Mouse (Mus musculus) small intestine, adult 2 months (tissue): ENCODE data around the gene Plekhg5. TPM values are rescaled to one million over a fixed set of nuclear protein-coding genes. Genes with fewer than 3 reads are reported as not detected.
"Not testable (repeated sequence)": the region's sequence is repeated elsewhere in the genome, so short reads cannot be mapped to it uniquely, and the experiment has no call there.

ENCODE experiments used
- H3K27ac ChIP-seq: fragments of 200-500 bp; 2 replicates; pipeline ENCODE4 v1.5.1; 2012; ENCODE audit warnings: low read depth, low read length, control low read depth, inconsistent platforms; ENCODE audit not compliant: insufficient read depth
- H3K27me3 ChIP-seq: fragments of 200-500 bp; 2 replicates; pipeline ENCODE4 v1.6.1; 2012; ENCODE audit warnings: mild to moderate bottlenecking, moderate library complexity, low read length, inconsistent platforms; ENCODE audit not compliant: control insufficient read depth, insufficient read depth
- H3K36me3 ChIP-seq: fragments of 200-500 bp; 2 replicates; pipeline ENCODE4 v1.6.1; 2012; ENCODE audit warnings: mild to moderate bottlenecking, low read length, control low read depth, inconsistent platforms; ENCODE audit not compliant: control insufficient read depth, insufficient read depth
- H3K4me1 ChIP-seq: fragments of 200-500 bp; 2 replicates; pipeline ENCODE4 v1.6.1; 2012; ENCODE audit warnings: low read length, inconsistent platforms, mixed read lengths; ENCODE audit not compliant: control insufficient read depth, insufficient read depth, insufficient read length
- H3K4me3 ChIP-seq: fragments of 200-500 bp; 2 replicates; pipeline ENCODE4 v1.5.1; 2012; ENCODE audit warnings: low read depth, mild to moderate bottlenecking, control low read depth, inconsistent platforms, low read length, moderate library complexity
- CTCF ChIP-seq: fragments of 200-500 bp; IDR thresholded peaks from 2 replicates; pipeline ENCODE4 v1.5.1; 2012; ENCODE audit warnings: low read depth, mild to moderate bottlenecking, control low read depth, inconsistent platforms, low read length, moderate library complexity, mixed read lengths; ENCODE audit not compliant: insufficient replicate concordance, insufficient read length; ENCODE audit errors: extremely low read depth
- POLR2A ChIP-seq: fragments of 200-500 bp; IDR thresholded peaks from 2 replicates; pipeline ENCODE4 v1.6.1; 2012; ENCODE audit warnings: low read depth, mild to moderate bottlenecking, control low read depth, inconsistent platforms, low read length, moderate library complexity
- WGBS: fragments of 180-500 bp; shearing (Covaris S2); methylation state at CpG from one replicate; pipeline ENCODE4 v1.1.7; 2018; 5-methylcytosine and 5-hydroxymethylcytosine counted together
- polyA plus RNA-seq: library from polyadenylated mRNA; depleted of rRNA; stranded (reverse); fragments of >200 nt; gene quantifications from 2 replicates; pipeline ENCODE4 v1.2.3, GENCODE M21; 2012

The Plekhg5 gene
- polyA plus RNA-seq, 1 experiment = 15.7 TPM

DNA sequence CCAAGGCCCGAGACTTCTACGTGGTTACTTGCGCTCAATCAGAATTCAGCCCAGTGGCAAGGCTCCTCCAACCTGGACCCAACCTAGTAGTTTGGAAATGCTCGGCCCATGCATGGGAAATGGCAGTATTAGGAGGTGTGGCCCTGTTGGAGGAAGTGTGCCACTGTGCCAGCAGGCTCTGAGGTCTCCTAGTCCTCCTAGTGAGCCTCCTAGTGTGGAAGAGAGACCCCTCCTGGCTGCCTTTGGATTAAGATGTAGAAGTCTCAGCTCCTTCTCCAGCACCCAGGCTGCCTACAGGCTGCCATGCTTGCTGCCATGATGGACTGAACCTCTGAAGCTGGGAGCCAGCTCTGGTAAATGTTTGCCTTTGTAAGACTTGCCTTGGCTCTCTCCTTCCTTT lies 42.3 kb upstream of the Plekhg5 start:
- WGBS = 72% methylated on average over 4 of the region's 4 CpGs

DNA sequence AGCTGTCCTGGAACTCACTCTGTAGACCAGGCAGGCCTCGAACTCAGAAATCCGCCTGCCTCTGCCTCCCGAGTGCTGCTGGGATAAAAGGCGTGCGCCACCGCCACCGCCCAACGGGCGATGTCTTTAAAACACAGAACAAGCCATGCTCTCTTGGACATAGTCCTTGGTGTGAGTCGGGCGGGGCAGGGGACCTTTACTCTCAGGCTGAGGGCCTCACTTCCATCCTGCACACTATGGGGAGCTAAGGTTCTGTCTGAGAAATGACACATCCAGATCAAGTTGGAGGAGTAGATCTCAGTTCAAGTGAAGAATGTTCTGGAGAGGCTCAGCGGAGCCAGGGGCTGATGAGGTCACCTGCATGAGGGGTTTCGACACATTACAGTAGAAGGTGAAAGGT lies 39.4 kb upstream of the Plekhg5 start:
- TF ChIP-seq POLR2A (no peak), CTCF (no peak)
- Histone ChIP-seq H3K4me1 (peaks cover 11% of the 10 kb centered on the region), H3K27ac (no peak overlapping the region), H3K4me3 (no peak overlapping the region), H3K36me3 (no peaks in the 10 kb centered on the region), H3K27me3 (no peaks in the 10 kb centered on the region)
- 64% methylated on average over 13 of the region's 13 CpGs for WGBS

More for the DNA sequence above, 42.3 kb upstream of the Plekhg5 start:
- Histone ChIP-seq H3K27ac (no peak overlapping the region), H3K4me1 (peaks cover 26% of the 10 kb centered on the region), H3K36me3 (no peaks in the 10 kb centered on the region; the same call in 1 of the 2 replicates), H3K4me3 (no peak overlapping the region), H3K27me3 (no peaks in the 10 kb centered on the region)
- no peak for TF ChIP-seq CTCF
- TF ChIP-seq POLR2A = no peak

DNA sequence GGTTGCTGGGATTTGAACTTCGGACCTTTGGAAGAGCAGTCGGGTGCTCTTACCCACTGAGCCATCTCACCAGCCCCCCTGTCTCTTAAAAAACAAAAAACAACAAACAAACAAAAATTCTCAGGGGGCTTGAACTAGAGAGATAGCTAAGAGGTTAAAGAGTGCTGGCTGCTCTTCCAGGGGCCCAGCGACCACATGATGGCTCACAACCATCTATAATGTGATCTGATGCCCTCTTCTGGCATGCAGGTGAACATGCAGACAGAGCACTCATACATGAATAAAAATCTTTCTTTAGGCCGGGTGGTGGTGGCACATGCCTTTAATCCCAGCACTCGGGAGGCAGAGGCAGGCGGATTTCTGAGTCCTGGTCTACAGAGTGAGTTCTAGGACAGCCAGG lies 35.8 kb upstream of the Plekhg5 start:
- not testable (repeated sequence) for H3K36me3 ChIP-seq, H3K4me3 ChIP-seq, H3K27me3 ChIP-seq, H3K27ac ChIP-seq, H3K4me1 ChIP-seq
- WGBS = 92% methylated on average over 6 of the region's 6 CpGs

DNA sequence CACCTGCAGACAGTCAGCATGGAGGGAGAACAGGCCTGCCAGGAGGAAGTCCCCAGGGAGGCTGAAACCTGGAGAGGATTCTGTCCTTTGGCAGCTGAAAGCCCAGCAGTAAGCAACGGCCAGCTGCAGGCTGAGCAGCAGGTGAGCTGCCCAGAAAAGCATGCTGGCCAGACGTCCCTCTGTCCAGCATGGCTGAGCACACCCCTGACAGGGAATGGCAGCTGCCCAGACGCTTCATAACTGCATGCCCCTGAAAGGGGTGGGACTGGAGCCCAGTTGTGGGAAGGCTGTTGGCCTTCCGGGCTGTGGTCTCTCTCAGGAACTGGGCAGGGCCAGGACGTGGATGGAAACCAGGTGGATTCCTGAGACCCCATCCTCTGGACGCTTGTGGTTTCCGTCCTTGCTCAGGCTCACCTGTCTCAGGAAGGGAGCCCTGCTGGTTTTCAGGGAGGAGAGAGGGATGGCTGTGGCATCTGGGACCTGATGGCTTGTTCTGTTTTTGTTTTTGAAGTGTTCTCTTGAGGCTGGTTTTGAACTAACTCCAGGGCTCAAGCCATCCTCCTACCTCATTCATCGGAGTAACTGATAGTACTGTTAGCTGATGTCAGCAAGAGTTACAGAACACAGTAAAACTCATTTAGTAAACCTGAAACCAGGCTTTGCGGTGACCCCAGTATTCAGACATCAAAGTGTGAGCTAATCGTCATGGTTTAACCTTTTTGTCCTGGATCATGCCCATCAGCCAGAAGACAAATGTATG lies 33.9 kb upstream of the Plekhg5 start, which contains the start of gene Tas1r1:
Gene Tas1r1, minus strand, starts transcription at position 344 of the 760 bp plus-strand sequence.
- H3K36me3 ChIP-seq = peaks cover 22% of the 10 kb centered on the region
- peaks cover 3% of the 10 kb centered on the region for H3K4me1 ChIP-seq
- TF ChIP-seq POLR2A = no peak
- TF ChIP-seq CTCF = no peak
- H3K4me3 ChIP-seq = peak within 1 kb of the TSS; percentile 99
- H3K27me3 ChIP-seq = no peaks in the 10 kb centered on the region
- no peak within 1 kb of the TSS for H3K27ac ChIP-seq
- 52% methylated on average over 10 of the region's 10 CpGs for WGBS

DNA sequence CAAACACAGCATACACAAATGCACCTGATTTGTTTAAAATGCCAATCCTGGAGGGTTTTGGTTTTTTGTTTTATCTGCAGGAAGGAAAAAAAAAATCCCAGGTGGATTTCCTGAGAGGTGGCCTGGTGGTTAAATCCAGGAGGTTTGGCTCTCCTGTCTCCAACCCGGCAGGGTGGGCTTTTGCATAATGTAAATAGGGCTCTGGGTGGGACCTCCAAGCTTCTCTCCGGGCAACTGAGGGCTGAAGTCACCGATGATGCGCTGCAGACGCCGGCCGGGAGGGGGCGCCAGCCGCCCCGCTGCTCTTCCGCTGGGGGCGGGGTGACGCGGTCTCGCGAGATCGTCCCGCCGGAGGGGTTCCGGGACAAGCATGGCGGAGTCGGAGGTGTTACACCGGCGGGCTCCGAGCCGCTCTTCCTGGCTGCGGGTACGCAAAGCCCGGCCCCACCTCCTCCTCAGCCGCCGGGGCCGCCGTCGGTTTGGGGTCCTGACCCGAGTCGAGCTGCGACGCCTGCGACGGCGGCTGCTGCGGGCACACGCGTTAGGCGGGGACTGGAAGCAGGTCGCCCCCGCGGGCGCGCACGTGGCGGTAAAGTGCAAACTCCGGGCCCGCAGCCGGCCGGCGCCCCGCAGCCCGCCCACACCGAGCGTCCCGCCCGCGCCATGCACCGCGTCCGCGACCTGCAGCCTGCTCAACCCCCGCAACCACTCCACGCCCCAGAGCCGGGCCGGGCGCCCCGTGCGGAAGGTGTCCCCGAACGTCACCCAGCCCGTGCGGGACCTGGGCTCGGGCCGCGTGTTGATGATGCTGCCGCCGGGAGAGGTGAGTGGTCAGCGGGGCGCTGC lies 33.1 kb upstream of the Plekhg5 start, which contains the start of gene Nol9:
Gene Nol9, plus strand, starts transcription at position 337 of the 846 bp plus-strand sequence.
- H3K27ac ChIP-seq = no peak within 1 kb of the TSS
- TF ChIP-seq POLR2A (peak; percentile 64), CTCF (peak; percentile 98)
- under 1% methylated on average over 85 of the region's 86 CpGs for WGBS

DNA sequence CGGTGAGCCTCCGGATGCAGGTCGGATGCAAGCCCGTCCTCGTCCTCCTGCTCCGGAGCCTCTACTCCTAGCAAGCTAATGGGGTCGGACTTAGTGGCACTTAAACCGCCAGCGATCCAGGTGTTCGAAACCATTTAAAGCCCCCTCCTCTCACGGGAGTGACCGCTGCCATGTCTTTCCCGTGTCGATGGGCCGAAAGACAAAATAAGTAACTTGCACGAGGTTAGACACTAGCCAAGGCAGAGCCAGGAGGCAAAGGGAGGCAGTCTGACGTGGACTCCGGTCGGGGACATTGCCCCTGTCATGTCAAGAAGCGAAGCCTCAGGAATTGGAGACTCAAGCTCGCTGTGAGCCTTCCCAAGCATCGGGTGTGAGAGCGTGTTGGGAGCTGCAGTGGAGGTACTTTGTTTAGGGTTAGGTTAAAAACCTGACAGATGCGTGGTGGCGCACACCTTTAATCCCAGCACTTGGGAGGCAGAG lies 32.4 kb upstream of the Plekhg5 start:
- WGBS = 2% methylated on average over 25 of the region's 25 CpGs

More for the DNA sequence above, 33.1 kb upstream of the Plekhg5 start, which contains the start of gene Nol9:
- Histone ChIP-seq H3K4me1 (peaks cover 3% of the 10 kb centered on the region), H3K27me3 (no peaks in the 10 kb centered on the region), H3K4me3 (peak within 1 kb of the TSS; percentile 99), H3K36me3 (peaks cover 30% of the 10 kb centered on the region)

More for the DNA sequence above, 32.4 kb upstream of the Plekhg5 start:
- H3K4me3 ChIP-seq = peak overlapping the region; percentile 99
- no peaks in the 10 kb centered on the region for H3K27me3 ChIP-seq
- H3K27ac ChIP-seq = no peak overlapping the region
- peaks cover 32% of the 10 kb centered on the region for H3K36me3 ChIP-seq
- TF ChIP-seq CTCF = no peak
- no peak for TF ChIP-seq POLR2A
- peaks cover 3% of the 10 kb centered on the region for H3K4me1 ChIP-seq
